Mouse (Mus musculus): ENCODE results near the gene Prss50. TPM values are rescaled to one million over a fixed set of nuclear protein-coding genes. Genes with fewer than 3 reads are reported as not detected.

The Prss50 gene
- total RNA-seq, 2 experiments from 2014 or later = 1.1 to 2.1 TPM

GRCm38 (mm10) chr9:110873681-110874659, 16.2 kb downstream of the Prss50 start:
- no peak for DNase-seq (ENCODE audit: low spot score in 2 of 2)

GRCm38 (mm10) chr9:110874660-110875191, 17.0 kb downstream of the Prss50 start:
- no peak for DNase-seq (ENCODE audit: low spot score in 2 of 2)

- DNase-seq (ENCODE audit: low spot score in 2 of 2) = no peak
These were observed 17.5 kb downstream of the Prss50 start for GRCm38 (mm10) chr9:110875288-110875695.

DNA sequence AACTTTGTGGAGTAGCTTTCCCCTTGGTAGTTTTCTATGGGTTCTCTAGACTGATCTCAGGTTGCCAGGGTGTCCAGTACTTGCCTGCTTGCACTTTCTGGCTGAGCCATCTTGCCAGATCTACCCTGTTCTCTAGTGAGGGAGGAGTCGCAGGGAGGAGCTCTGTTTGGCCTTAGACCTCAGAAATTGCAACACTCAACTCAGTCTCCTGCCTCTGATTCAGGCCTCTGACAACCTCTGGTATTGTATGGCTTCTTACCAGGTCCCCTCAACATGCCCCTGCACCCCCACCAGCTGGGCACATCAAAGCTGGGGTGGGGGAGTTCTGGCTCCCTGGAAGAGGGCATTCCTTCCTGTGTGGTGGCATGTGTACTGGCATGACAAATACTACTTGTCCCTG, 19.6 kb downstream of the Prss50 start:
- DNase-seq (ENCODE audit: low spot score in 2 of 2) = no peak

DNA sequence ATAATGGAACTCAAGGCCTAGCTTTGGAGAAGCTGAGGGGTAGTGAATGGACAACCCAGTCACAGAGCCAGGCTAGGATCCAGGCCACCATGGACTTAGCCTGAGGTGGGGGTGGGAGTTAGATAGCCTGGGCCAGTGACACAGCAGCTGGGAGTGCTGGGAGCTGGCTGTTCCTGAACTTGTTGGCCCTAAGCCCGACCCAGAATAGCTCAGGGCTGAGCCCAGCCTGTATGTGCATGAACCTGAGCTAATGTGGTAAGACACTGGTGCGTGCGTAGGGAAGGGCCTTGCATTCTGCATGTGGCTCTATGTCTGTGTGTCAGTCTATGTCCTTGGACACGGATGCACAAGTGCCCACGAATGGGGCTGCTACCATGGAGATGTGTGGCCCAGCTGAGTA, 20.1 kb downstream of the Prss50 start:
- DNase-seq (ENCODE audit: low spot score in 2 of 2) = no peak

- peak in 1 of 2 experiments; percentile 4 for DNase-seq (ENCODE audit: low spot score in 2 of 2)
These were observed 21.6 kb downstream of the Prss50 start, which contains the start of gene Als2cl for GRCm38 (mm10) chr9:110879191-110879920. TSS of gene Als2cl (plus strand) at chr9:110879870.

- DNase-seq (ENCODE audit: low spot score in 2 of 2) = peak; percentile 13 to 34
These were observed 22.3 kb downstream of the Prss50 start, which contains the start of gene Tmie for GRCm38 (mm10) chr9:110879998-110880561. TSS of gene Tmie (minus strand) at chr9:110880113.

DNA sequence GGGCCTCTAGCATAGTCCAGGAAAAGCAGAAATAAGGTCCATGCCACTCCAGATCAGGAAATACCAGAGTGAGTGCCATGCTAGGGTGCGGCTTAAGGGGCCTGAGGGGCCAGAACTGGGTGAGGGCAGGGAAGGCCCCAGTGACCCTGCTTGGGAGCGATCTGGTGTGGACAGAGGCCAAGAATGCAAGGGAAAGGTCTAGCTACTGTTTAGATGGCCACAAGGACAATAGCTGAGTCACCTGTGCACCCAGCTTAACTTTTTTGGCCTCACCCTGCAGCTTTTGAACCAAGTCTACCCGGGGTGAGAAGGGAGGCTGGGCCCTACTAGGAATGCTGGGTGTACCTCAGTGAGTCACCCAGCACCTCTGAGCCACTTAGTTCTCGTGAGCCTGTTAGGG, 23.0 kb downstream of the Prss50 start:
- DNase-seq (ENCODE audit: low spot score in 2 of 2) = no peak

DNA sequence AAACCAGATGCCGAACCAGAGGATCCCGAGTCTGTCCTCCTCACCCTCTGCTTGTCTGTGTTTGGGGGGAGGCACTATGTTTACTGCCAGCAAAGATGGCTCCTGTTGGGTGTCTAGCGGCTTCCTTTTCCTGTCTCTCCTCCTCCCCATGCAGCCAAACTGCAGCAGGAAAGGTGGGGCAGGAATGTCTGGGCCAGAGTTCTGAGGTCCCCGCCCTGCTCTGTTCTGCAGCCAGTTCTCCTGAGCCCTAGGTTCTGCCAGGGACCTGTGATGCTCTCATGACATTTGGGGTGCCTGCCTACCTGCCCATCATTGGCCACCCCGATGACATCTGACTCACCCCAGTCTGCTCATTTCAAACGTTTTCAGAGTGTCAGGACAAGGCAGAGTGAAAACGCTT, 24.2 kb downstream of the Prss50 start:
- no peak for DNase-seq (ENCODE audit: low spot score in 2 of 2)

GRCm38 (mm10) chr9:110887388-110888303, 29.9 kb downstream of the Prss50 start:
- DNase-seq (ENCODE audit: low spot score in 2 of 2) = no peak

DNA sequence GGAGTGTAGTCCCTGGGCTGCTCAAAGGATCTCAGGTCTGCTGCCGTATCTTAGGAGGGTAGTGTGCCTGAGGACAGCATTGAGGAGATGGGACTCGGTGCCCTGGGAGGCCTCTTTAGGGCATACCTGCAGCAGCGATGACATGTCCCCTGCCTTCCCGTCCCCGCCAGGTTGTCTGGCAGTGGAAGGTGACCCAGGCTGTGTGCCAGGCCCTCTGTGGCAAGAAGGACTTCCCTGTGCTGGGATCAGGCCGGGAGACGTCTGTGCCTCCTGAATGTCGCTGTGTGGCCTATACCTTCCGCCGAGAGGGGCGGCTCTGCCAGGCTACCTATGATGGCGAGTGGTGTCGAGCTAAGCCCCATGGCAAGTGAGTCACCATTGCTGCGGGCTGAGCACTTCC, 31.2 kb downstream of the Prss50 start:
- DNase-seq (ENCODE audit: low spot score in 2 of 2) = no peak

GRCm38 (mm10) chr9:110890026-110890783, 32.4 kb downstream of the Prss50 start:
- DNase-seq (ENCODE audit: low spot score in 2 of 2) = no peak

- DNase-seq (ENCODE audit: low spot score in 2 of 2) = no peak
These were observed 33.5 kb downstream of the Prss50 start for GRCm38 (mm10) chr9:110891077-110891828.

GRCm38 (mm10) chr9:110892552-110892951, 34.8 kb downstream of the Prss50 start:
- no peak for DNase-seq (ENCODE audit: low spot score in 2 of 2)

DNA sequence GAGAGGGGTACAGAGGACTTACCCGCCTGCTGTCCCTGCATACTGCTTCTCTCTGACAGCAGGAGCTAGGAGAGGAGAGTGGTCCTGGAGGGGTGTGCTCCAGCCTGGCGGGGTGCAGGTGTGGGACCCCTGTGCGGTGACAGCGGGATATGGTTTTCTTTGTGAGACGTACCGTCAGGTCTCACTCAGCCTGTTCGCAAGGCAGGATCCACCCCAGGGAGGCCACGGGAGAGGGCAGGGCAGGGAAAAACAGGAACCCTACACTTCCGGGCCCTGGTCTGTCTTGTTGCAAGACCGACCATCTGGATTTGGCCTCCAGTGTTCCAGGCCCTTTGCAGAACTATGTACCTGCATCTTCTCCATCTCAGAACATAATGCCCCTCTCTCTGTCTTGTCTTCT, 35.7 kb downstream of the Prss50 start:
- DNase-seq (ENCODE audit: low spot score in 2 of 2) = no peak

- no peak for DNase-seq (ENCODE audit: low spot score in 2 of 2)
These were observed 37.7 kb downstream of the Prss50 start for GRCm38 (mm10) chr9:110895507-110895906.

- DNase-seq (ENCODE audit: low spot score in 2 of 2) = no peak
These were observed 38.2 kb downstream of the Prss50 start for GRCm38 (mm10) chr9:110895994-110896393.

DNA sequence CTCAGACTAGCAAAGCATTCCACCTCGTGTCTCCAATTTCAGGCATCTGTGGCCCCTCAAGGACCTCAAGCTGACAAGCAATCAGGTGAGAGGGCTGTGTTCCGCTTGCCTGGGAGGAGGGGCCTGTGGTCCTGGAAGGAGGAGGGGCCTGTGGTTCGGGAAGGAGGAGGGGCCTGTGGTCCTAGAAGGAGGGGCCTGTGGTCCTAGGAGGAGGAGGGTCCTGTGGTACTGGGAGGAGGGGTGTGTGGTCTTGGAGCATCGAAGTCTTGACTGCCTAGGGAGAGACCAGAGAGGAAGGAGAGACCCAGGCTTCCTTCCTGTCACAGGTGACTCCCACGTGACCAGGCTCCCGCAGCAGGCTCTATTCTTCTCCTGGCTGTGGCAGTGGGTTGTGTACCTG, 38.8 kb downstream of the Prss50 start:
- no peak for DNase-seq (ENCODE audit: low spot score in 2 of 2)

All from left cerebral cortex, adult 18-20 months (tissue).